Mouse (Mus musculus) liver, postnatal 0 days (tissue): ENCODE data around the gene BC030499.

Source experiments
- CTCF ChIP-seq: sonication (generic); IDR thresholded peaks from 2 replicates; pipeline ENCODE4 v1.5.1; 2016; ENCODE audit warnings: antibody characterized with exemption, low read depth
- EP300 ChIP-seq: IDR thresholded peaks from 2 replicates; pipeline ENCODE4 v1.6.1; 2016; ENCODE audit warnings: antibody characterized with exemption, low read depth, mild to moderate bottlenecking

DNA sequence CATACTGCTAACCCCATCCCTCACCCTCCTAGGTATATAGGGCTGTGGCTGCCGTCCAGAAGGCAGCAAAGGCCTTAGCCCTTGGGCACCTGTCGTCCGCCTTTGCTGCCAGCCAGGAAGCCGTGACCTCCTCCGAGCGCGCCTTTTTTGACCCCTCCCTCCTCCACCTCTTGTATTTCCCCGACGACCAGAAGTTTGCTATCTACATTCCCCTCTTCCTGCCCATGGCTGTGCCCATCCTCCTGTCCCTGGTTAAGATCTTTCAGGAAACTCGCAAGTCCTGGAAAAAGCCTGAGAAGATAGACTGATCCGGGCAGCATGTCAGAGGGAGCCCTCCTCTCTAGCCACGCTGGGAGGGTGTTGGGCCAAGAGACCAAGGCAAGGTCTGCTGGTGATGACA lies 51.1 kb downstream of the BC030499 start:
- TF ChIP-seq CTCF = no peak
- no peak for TF ChIP-seq EP300
